Comparison of ENCODE assay signal across 25 mouse cellular contexts in the genomic region with DNA sequence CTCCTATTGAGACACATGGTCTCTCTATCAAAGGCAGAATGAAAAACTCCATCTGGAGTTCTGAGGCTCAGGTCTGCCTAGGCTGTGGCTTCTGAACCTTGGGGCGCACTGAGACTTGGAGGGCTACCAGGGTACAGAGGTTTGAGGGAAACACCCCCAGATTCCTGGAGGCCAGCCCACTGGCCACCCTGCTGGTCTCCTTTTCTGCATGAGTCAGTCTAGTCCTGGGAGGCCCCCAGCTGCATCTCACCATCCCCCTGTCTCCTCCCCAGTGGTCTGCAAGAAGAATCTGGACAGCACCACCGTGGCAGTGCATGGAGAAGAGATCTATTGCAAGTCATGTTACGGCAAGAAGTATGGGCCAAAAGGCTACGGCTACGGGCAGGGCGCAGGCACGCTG. TPM values are rescaled to one million over a fixed set of nuclear protein-coding genes. Genes with fewer than 3 reads are reported as not detected.
DNase-seq lines count a peak whose midpoint lies in the region; ATAC-seq lines count a peak whose summit lies in the region.
"Had no signal": no experiment of that assay in that cellular context is flagged by ENCODE, and none has a peak within 500 bp of the region (broad histone marks: within the 10 kb centered on the region; RNA-seq: fewer than 3 reads in every experiment).

No protein-coding gene starts in this region.

- peaks cover 18% of the 10 kb centered on the region; the same call in 1 of the 2 replicates for H3K36me3 ChIP-seq in midbrain, embryonic 10.5 days
- peaks cover 3% of the 10 kb centered on the region; the same call in 1 of the 2 replicates for H3K36me3 ChIP-seq in hindbrain, embryonic 13.5 days
- H3K36me3 ChIP-seq: forebrain, embryonic 15.5 days; midbrain, embryonic 12.5 days had no signal

- H3K4me1 ChIP-seq in midbrain, embryonic 10.5 days: peaks cover 13% of the 10 kb centered on the region
- peaks cover 10% of the 10 kb centered on the region for H3K4me1 ChIP-seq in hindbrain, embryonic 13.5 days (replicated peaks)

- peak; percentile 95 for DNase-seq in heart, adult 11 months
- DNase-seq in heart, adult 8-10 months (ENCODE audit: low spot score): no peak
- peak; percentile 54 for DNase-seq in kidney, postnatal 10 days
- no peak for DNase-seq in kidney, postnatal 14 days
- DNase-seq in NIH3T3 (ENCODE audit: low read depth): peak; percentile 56
- DNase-seq in lung, postnatal 10 days: peak; percentile 66
- DNase-seq in midbrain, embryonic 10.5 days (ENCODE audit: low spot score): no peak
- DNase-seq: adrenal gland, postnatal 14 days; cerebellum, adult 11 months; cerebellum, postnatal 10 days; kidney, adult 9 months; liver, embryonic 13.5 days; right cerebral cortex, adult 18-20 months; thymus, adult 2 months had no signal

- no peaks in the 10 kb centered on the region for H3K9me3 ChIP-seq in midbrain, embryonic 10.5 days (replicated peaks)
- no peaks in the 10 kb centered on the region for H3K9me3 ChIP-seq in hindbrain, embryonic 13.5 days
- H3K9me3 ChIP-seq: embryonic facial prominence, embryonic 13.5 days; forebrain, embryonic 15.5 days; heart, embryonic 15.5 days; hindbrain, embryonic 10.5 days; limb, embryonic 13.5 days; liver, embryonic 13.5 days; midbrain, embryonic 12.5 days had no signal

- no peak overlapping the region for H3K4me2 ChIP-seq in hindbrain, embryonic 13.5 days
- H3K4me2 ChIP-seq: embryonic facial prominence, embryonic 13.5 days; forebrain, embryonic 15.5 days; heart, embryonic 15.5 days; limb, embryonic 13.5 days; liver, embryonic 13.5 days; midbrain, embryonic 12.5 days had no signal

- ATAC-seq in hindbrain, embryonic 13.5 days (ENCODE audit: low FRiP score): no peak
- ATAC-seq: activated CD4-positive, CD25-positive, alpha-beta regulatory T cell, adult 4 months; CD4-positive, CD25-positive, alpha-beta regulatory T cell, adult 4 months; forebrain, embryonic 15.5 days had no signal

- H3K27ac ChIP-seq in midbrain, embryonic 10.5 days (replicated peaks): no peak overlapping the region
- no peak overlapping the region for H3K27ac ChIP-seq in hindbrain, embryonic 13.5 days
- H3K27ac ChIP-seq: embryonic facial prominence, embryonic 13.5 days; forebrain, embryonic 15.5 days; limb, embryonic 13.5 days; liver, embryonic 13.5 days; midbrain, embryonic 12.5 days had no signal

- no peak overlapping the region for H3K9ac ChIP-seq in hindbrain, embryonic 13.5 days
- H3K9ac ChIP-seq: embryonic facial prominence, embryonic 13.5 days; forebrain, embryonic 15.5 days; heart, embryonic 15.5 days; limb, embryonic 13.5 days; liver, embryonic 13.5 days; midbrain, embryonic 12.5 days had no signal

- H3K27me3 ChIP-seq in midbrain, embryonic 10.5 days (ENCODE audit: low read depth, poor library complexity, severe bottlenecking): no peaks in the 10 kb centered on the region
- H3K27me3 ChIP-seq in hindbrain, embryonic 13.5 days: no peaks in the 10 kb centered on the region
- H3K27me3 ChIP-seq: embryonic facial prominence, embryonic 13.5 days; forebrain, embryonic 15.5 days; heart, embryonic 15.5 days; limb, embryonic 13.5 days; liver, embryonic 13.5 days; midbrain, embryonic 12.5 days had no signal

- no peak overlapping the region for H3K4me3 ChIP-seq in midbrain, embryonic 10.5 days
- no peak overlapping the region for H3K4me3 ChIP-seq in hindbrain, embryonic 13.5 days
- H3K4me3 ChIP-seq: embryonic facial prominence, embryonic 13.5 days; forebrain, embryonic 15.5 days; heart, embryonic 15.5 days; hindbrain, embryonic 10.5 days; left cerebral cortex, adult 2 months; limb, embryonic 13.5 days; liver, embryonic 13.5 days; midbrain, embryonic 12.5 days had no signal

- WGBS in midbrain, embryonic 10.5 days: 91% methylated on average over 7 of the region's 7 CpGs
- WGBS in hindbrain, embryonic 13.5 days: 94% methylated on average over 7 of the region's 7 CpGs

RNA-seq across cellular contexts. Expression of gene Phlda3, which starts 20.9 kb away (rescaled TPM):
- total RNA-seq in heart, adult 8-10 months (2022): 10 to 100 TPM in 1 of 4 experiments, 1 to 10 TPM in 3; 7.2 to 12.7 (median 8.4) TPM
- polyA plus RNA-seq in midbrain, embryonic 10.5 days (2016; fragmentation: Nextera tagmentation; extraction: Ambion mirVana): 20.4 and 22.8 TPM in 2 replicates
- polyA plus RNA-seq in hindbrain, embryonic 13.5 days (2015; fragmentation: Nextera tagmentation; extraction: Ambion mirVana): 19.6 and 20.6 TPM in 2 replicates

RNA-seq across cellular contexts. Expression of gene Csrp1, which starts 25.1 kb away (rescaled TPM):
- total RNA-seq in heart, adult 8-10 months (2022): 10 to 100 TPM; 36.0 to 45.8 (median 40.9) TPM
- polyA plus RNA-seq in midbrain, embryonic 10.5 days (2016; fragmentation: Nextera tagmentation; extraction: Ambion mirVana): 41.9 and 44.9 TPM in 2 replicates
- polyA plus RNA-seq in hindbrain, embryonic 13.5 days (2015; fragmentation: Nextera tagmentation; extraction: Ambion mirVana): 22.9 and 25.3 TPM in 2 replicates

RNA-seq across cellular contexts. Expression of gene Tnni1, which starts 34.2 kb away (rescaled TPM):
- 1 to 10 TPM in 2 of 4 experiments, under 1 TPM in 2; 0.44 to 2.4 (median 1.1) TPM for total RNA-seq in heart, adult 8-10 months (2022)
- 0.72 and 0.78 TPM in 2 replicates for polyA plus RNA-seq in midbrain, embryonic 10.5 days (2016; fragmentation: Nextera tagmentation; extraction: Ambion mirVana)
- 5.6 and 6.0 TPM in 2 replicates for polyA plus RNA-seq in hindbrain, embryonic 13.5 days (2015; fragmentation: Nextera tagmentation; extraction: Ambion mirVana)
- total RNA-seq: adrenal gland, postnatal 14 days; monocyte, adult 5-6 weeks had no signal
- polyA plus RNA-seq: activated CD4-positive, CD25-positive, alpha-beta regulatory T cell, adult 4 months; CD4-positive, CD25-positive, alpha-beta regulatory T cell, adult 4 months had no signal

Comparison
In these comparisons a context has a peak if more than half of its experiments do, and no peak if none do; other contexts are left out.
1. DNase-seq: peak in heart, adult 11 months (single experiment), kidney, postnatal 10 days (single experiment), NIH3T3 (single experiment) and lung, postnatal 10 days (single experiment); none in heart, adult 8-10 months (single experiment), kidney, postnatal 14 days (single experiment) and midbrain, embryonic 10.5 days (single experiment).